Mouse (Mus musculus) olfactory bulb, adult 2 months (tissue): ENCODE results near the gene Srxn1.

Experiments
- CTCF ChIP-seq: fragments of 200-500 bp; IDR thresholded peaks from 2 replicates; pipeline ENCODE4 v1.5.1; 2012; ENCODE audit warnings: low read depth, mild to moderate bottlenecking, low read length, moderate library complexity; ENCODE audit not compliant: insufficient read depth
- POLR2A ChIP-seq: fragments of 200-500 bp; IDR thresholded peaks from 2 replicates; pipeline ENCODE4 v1.6.1; 2012; ENCODE audit warnings: mild to moderate bottlenecking, low read depth, low read length, moderate library complexity; ENCODE audit not compliant: insufficient read depth

- no peak for TF ChIP-seq POLR2A
- no peak for TF ChIP-seq CTCF
Observed at GRCm38 (mm10) chr2:152068660-152069433, 36.5 kb upstream of the Srxn1 start.
